ENCODE assay signal across 18 mouse cellular contexts in genomic region chr7:97850331-97850730, GRCm38 (mm10).
DNase-seq lines count a peak whose midpoint lies in the region; ATAC-seq and TF ChIP-seq lines count a peak whose summit lies in the region.
"Had no signal": no experiment of that assay in that cellular context is flagged by ENCODE, and none has a peak within 500 bp of the region (broad histone marks: within the 10 kb centered on the region; RNA-seq: fewer than 3 reads in every experiment).

No protein-coding gene starts in this region.

- H3K27me3 ChIP-seq in lung, embryonic 16.5 days (ENCODE audit: control insufficient read depth, insufficient read depth, low read depth, low read length), result no peaks in the 10 kb centered on the region
- H3K27me3 ChIP-seq: embryonic facial prominence, embryonic 12.5 days; kidney, embryonic 15.5 days; liver, embryonic 15.5 days; neural tube, embryonic 12.5 days had no signal

- 68% methylated on average over 3 of the region's 3 CpGs for WGBS in lung, embryonic 16.5 days

- no peaks in the 10 kb centered on the region for H3K36me3 ChIP-seq in lung, embryonic 16.5 days (ENCODE audit: control insufficient read depth, insufficient read depth, low read length)
- H3K36me3 ChIP-seq: embryonic facial prominence, embryonic 12.5 days; kidney, embryonic 15.5 days; liver, embryonic 15.5 days; neural tube, embryonic 12.5 days had no signal

- no peak overlapping the region for H3K4me3 ChIP-seq in lung, embryonic 16.5 days (ENCODE audit: low read length)
- H3K4me3 ChIP-seq in layer of hippocampus, adult 2 months, result no peak overlapping the region
- H3K4me3 ChIP-seq: embryonic facial prominence, embryonic 12.5 days; erythroblast, embryonic 14.5 days; hindbrain, embryonic 10.5 days; kidney, embryonic 15.5 days; liver, embryonic 15.5 days; neural tube, embryonic 12.5 days had no signal

- no peak overlapping the region for H3K27ac ChIP-seq in lung, embryonic 16.5 days (ENCODE audit: low read length)
- H3K27ac ChIP-seq in layer of hippocampus, adult 2 months, result no peak overlapping the region
- H3K27ac ChIP-seq: embryonic facial prominence, embryonic 12.5 days; hindbrain, embryonic 10.5 days; hindbrain, postnatal 0 days; kidney, embryonic 15.5 days; liver, embryonic 15.5 days; neural tube, embryonic 12.5 days had no signal

- DNase-seq in ovary, adult 18-20 months (ENCODE audit: low spot score), result peak; percentile 10
- no peak for DNase-seq in ovary, postnatal 10 days (ENCODE audit: low spot score)
- peak; percentile 20 to 30 for DNase-seq in gastrocnemius, adult 8-10 months (ENCODE audit: low spot score in 2 of 2)
- DNase-seq in liver, result no peak
- no peak for DNase-seq in embryo, embryonic 9.5 days (ENCODE audit: extremely low spot score)
- DNase-seq in layer of hippocampus, adult 2 months (ENCODE audit: low spot score in 2 of 2), result no peak
- DNase-seq: cerebellum, adult 9-10 months had no signal

- H3K4me1 ChIP-seq in lung, embryonic 16.5 days (replicated peaks; ENCODE audit: control insufficient read depth, insufficient read depth, low read length), result no peaks in the 10 kb centered on the region
- H3K4me1 ChIP-seq: embryonic facial prominence, embryonic 12.5 days; hindbrain, embryonic 10.5 days; kidney, embryonic 15.5 days; neural tube, embryonic 12.5 days had no signal

- no peak for TF ChIP-seq CTCF in layer of hippocampus, adult 2 months (conservative IDR thresholded peaks at IDR 0.05)

- H3K4me2 ChIP-seq in lung, embryonic 16.5 days (ENCODE audit: low read depth, low read length), result no peak overlapping the region
- H3K4me2 ChIP-seq: embryonic facial prominence, embryonic 12.5 days; kidney, embryonic 15.5 days; liver, embryonic 15.5 days; midbrain, embryonic 11.5 days; neural tube, embryonic 12.5 days had no signal

- H3K9me3 ChIP-seq in lung, embryonic 16.5 days (ENCODE audit: control insufficient read depth, low read length), result no peaks in the 10 kb centered on the region
- H3K9me3 ChIP-seq: embryonic facial prominence, embryonic 12.5 days; hindbrain, embryonic 10.5 days; kidney, embryonic 15.5 days; liver, embryonic 15.5 days; neural tube, embryonic 12.5 days had no signal

- no peak overlapping the region for H3K9ac ChIP-seq in lung, embryonic 16.5 days (ENCODE audit: low read length)
- H3K9ac ChIP-seq: embryonic facial prominence, embryonic 12.5 days; kidney, embryonic 15.5 days; liver, embryonic 15.5 days; neural tube, embryonic 12.5 days had no signal

- ATAC-seq in lung, embryonic 16.5 days (ENCODE audit: low read depth), result peak; percentile 60
- ATAC-seq: forebrain, embryonic 14.5 days; hindbrain, postnatal 0 days; intestine, postnatal 0 days had no signal

Comparison
In these comparisons a context has a peak if more than half of its experiments do, and no peak if none do; other contexts are left out.
1. DNase-seq: peak in ovary, adult 18-20 months (single experiment) and gastrocnemius, adult 8-10 months (2 of 2); none in ovary, postnatal 10 days (single experiment), liver (single experiment), embryo, embryonic 9.5 days (single experiment) and layer of hippocampus, adult 2 months (0 of 2).